Mouse (Mus musculus): ENCODE data around the gene Commd8. TPM values are rescaled to one million over a fixed set of nuclear protein-coding genes. Genes with fewer than 3 reads are reported as not detected.

Gene Commd8
- polyA plus RNA-seq, 1 experiment from 2014 or later, result 122 TPM

DNA sequence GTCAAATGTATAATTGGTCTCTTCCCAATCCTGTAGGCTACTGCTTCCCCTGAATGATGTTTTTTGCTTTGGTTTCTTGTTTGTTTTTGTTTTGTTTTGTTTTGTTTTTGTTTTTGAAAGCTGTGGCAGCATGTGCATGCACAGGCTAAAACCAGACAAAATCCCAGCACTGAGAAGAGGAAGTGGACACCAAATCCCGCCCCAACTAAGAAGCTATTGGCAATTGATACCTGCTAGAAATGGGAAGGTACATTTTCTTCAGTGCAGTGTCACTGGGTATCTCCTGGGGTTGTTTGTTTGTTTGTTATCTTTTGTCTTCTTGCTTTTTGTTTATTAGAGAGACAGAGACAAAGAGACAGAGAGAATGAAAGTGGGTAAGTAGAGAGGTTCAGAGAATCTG, 27.5 kb upstream of the Commd8 start:
- Histone ChIP-seq H3K27me3 (replicated peaks) (no peaks in the 10 kb centered on the region), H3K36me3 (no peaks in the 10 kb centered on the region), H3K4me3 (replicated peaks) (no peak overlapping the region), H3K27ac (no peak overlapping the region), H3K4me2 (no peak overlapping the region), H3K9ac (no peak overlapping the region), H3K4me1 (no peaks in the 10 kb centered on the region), H3K9me3 (no peaks in the 10 kb centered on the region)
- no peak for ATAC-seq (ENCODE audit: insufficient read depth, low FRiP score, low read depth)
- 83% methylated on average over 1 of the region's 1 CpGs for WGBS

DNA sequence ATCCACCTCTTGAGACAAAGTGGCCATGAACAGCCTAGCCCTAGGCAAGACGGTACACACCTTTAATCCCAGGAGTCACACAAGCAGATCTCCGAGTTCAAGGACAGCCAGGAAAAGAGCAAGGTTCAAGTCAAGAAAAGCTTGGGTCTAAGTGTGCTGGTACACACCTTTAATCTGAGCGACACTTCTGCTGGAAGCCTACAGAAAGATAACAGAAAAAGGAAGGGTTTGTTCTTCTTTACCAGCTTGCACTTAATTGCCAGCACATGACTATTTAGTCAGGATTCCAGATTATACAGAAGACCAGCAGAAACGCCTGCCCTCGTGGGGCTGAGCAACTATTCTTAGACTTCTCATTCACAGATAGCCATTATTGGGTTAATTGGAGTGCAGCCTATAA, 23.9 kb upstream of the Commd8 start:
- H3K9me3 ChIP-seq, result no peaks in the 10 kb centered on the region
- H3K4me3 ChIP-seq (replicated peaks), result no peak overlapping the region
- H3K27me3 ChIP-seq (replicated peaks), result no peaks in the 10 kb centered on the region
- no peaks in the 10 kb centered on the region for H3K36me3 ChIP-seq
- no peaks in the 10 kb centered on the region for H3K4me1 ChIP-seq
- no peak overlapping the region for H3K9ac ChIP-seq
- no peak overlapping the region for H3K4me2 ChIP-seq
- WGBS, result 82% methylated on average over 5 of the region's 5 CpGs
- no peak for ATAC-seq (ENCODE audit: insufficient read depth, low FRiP score, low read depth)
- H3K27ac ChIP-seq, result no peak overlapping the region

DNA sequence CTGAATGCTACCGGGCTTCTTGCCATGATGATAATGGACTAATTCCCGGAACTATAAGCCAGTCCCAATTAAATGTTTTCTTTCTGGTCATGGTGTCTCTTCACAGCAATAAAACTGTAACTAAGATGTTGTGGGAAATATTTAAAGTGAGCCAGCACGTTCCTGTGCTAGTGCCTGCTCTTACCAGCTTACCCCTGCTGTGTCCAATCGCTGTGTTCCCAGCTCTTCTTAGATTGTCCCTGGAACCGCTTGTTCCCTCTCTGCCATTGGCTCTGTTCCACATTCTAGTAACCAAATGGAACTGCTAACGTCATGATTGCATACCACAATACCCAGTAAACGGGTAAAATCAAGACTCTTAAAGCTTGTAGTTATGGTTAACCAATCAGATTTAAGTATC, 23.2 kb upstream of the Commd8 start:
- H3K9ac ChIP-seq, result no peak overlapping the region
- no peak overlapping the region for H3K27ac ChIP-seq
- no peaks in the 10 kb centered on the region for H3K27me3 ChIP-seq (replicated peaks)
- no peak for ATAC-seq (ENCODE audit: insufficient read depth, low FRiP score, low read depth)
- no peak overlapping the region for H3K4me3 ChIP-seq (replicated peaks)
- H3K9me3 ChIP-seq, result no peaks in the 10 kb centered on the region
- H3K4me1 ChIP-seq, result no peaks in the 10 kb centered on the region
- WGBS, result 78% methylated on average over 7 of the region's 7 CpGs
- no peak overlapping the region for H3K4me2 ChIP-seq
- H3K36me3 ChIP-seq, result no peaks in the 10 kb centered on the region

DNA sequence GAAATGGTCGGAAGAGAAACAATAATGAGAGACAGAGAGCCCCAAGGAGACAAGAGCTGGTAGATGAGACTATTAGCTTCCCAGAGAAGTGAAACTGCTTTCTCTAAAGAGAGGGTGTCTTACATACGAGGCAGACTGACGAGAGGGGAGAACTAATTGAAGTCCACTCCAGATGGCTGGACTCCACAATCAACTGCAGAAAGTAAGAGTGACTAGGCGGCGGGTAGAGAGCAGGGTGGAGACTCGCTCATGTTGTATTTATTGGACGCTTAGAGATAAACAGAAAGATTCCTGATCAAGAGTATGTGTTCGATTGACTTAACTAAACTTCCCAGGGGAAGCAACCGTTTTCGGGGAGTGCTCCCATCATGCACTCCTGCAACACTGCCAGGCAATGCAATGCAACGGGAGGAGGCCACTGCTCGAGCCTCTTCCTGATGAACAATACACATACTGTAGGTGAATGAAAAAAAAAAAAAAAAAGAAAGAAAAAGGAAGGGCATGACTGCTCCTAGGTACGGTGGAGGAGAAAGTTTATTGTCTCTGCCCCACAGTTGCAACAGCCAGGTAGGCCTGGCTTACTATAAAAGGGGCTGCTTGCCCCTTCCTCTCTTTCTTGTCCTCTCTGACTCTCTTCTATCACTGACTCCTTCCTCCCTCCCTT, 16.6 kb upstream of the Commd8 start:
- Histone ChIP-seq H3K27ac (no peak overlapping the region), H3K36me3 (no peaks in the 10 kb centered on the region), H3K4me2 (no peak overlapping the region), H3K4me3 (replicated peaks) (no peak overlapping the region), H3K4me1 (no peaks in the 10 kb centered on the region), H3K27me3 (replicated peaks) (no peaks in the 10 kb centered on the region), H3K9me3 (no peaks in the 10 kb centered on the region), H3K9ac (no peak overlapping the region)
- ATAC-seq (ENCODE audit: insufficient read depth, low FRiP score, low read depth), result peak; percentile 51; the same call in 1 of the 2 replicates
- 74% methylated on average over 13 of the region's 13 CpGs for WGBS

DNA sequence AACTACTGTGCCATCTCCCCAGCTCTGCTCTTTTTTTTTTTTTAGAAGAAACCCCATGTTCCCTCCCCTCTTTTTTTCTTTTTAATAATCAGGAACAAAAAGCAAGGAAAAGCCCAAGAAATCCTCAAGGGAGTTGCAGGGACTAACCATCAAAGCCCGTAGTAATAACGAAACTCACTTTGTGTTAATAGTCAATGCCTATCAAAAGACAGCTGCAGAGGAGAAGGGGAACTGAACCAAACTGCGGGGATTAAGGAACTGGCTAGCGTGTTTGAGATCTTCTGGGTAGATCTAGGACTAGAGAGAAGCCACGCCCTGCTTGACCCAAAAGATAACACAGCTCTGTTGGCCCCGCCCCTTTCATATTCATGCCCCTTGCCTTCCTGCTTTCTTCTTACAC, 15.9 kb upstream of the Commd8 start:
- Histone ChIP-seq H3K27ac (no peak overlapping the region), H3K9me3 (no peaks in the 10 kb centered on the region), H3K4me1 (no peaks in the 10 kb centered on the region), H3K4me3 (replicated peaks) (no peak overlapping the region), H3K27me3 (replicated peaks) (no peaks in the 10 kb centered on the region), H3K4me2 (no peak overlapping the region), H3K36me3 (no peaks in the 10 kb centered on the region), H3K9ac (no peak overlapping the region)
- ATAC-seq (ENCODE audit: insufficient read depth, low FRiP score, low read depth), result peak; percentile 76; the same call in 1 of the 2 replicates
- WGBS, result 74% methylated on average over 6 of the region's 6 CpGs

DNA sequence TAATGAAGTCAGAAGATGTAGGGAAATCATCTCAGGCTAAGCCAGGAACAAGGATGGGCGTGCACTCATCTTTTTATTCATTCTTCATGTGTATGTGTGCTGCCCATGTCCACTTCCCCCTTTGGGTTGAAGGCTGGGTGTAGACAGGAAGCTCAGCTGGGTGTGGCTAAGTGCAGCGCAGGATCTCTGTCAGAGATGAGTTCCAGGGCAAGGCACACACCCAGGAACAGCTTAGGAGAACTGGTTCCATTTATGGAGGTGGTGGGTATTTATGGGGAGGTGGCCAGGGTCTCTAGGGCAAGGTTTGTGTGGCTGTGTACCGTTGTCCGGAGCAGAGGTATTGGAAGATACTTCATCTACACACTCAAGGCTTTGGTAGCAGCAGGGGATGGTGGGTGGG, 14.8 kb upstream of the Commd8 start:
- Histone ChIP-seq H3K27ac (no peak overlapping the region), H3K27me3 (replicated peaks) (no peaks in the 10 kb centered on the region), H3K4me2 (no peak overlapping the region), H3K36me3 (no peaks in the 10 kb centered on the region), H3K4me3 (replicated peaks) (no peak overlapping the region), H3K9me3 (no peaks in the 10 kb centered on the region), H3K9ac (no peak overlapping the region), H3K4me1 (no peaks in the 10 kb centered on the region)
- 78% methylated on average over 4 of the region's 4 CpGs for WGBS
- no peak for ATAC-seq (ENCODE audit: insufficient read depth, low FRiP score, low read depth)

DNA sequence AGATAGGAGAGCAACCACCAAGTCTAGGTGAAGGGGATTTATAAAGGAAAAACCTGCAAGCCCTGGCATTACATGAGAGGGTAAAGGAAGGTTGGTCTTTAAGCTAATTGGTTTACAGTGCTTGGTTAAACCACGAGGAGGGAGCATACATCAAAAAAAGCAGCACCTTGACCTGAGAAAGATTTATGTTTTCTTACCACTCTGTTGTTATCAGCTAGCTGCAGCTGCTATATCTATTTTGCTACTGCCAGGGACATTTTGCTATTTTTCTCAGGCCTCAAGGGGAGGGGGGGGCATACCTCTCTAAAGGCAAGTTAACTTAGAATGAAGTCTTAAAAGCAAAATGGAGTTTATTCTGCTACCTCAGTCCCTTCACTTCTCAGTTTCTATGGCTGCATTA, 13.2 kb upstream of the Commd8 start:
- no peaks in the 10 kb centered on the region for H3K36me3 ChIP-seq
- H3K27ac ChIP-seq, result no peak overlapping the region
- H3K4me3 ChIP-seq (replicated peaks), result no peak overlapping the region
- ATAC-seq (ENCODE audit: insufficient read depth, low FRiP score, low read depth), result no peak
- H3K9me3 ChIP-seq, result no peaks in the 10 kb centered on the region
- H3K27me3 ChIP-seq (replicated peaks), result no peaks in the 10 kb centered on the region
- 11% methylated on average over 1 of the region's 1 CpGs for WGBS
- H3K4me2 ChIP-seq, result no peak overlapping the region
- H3K4me1 ChIP-seq, result no peaks in the 10 kb centered on the region
- H3K9ac ChIP-seq, result no peak overlapping the region

DNA sequence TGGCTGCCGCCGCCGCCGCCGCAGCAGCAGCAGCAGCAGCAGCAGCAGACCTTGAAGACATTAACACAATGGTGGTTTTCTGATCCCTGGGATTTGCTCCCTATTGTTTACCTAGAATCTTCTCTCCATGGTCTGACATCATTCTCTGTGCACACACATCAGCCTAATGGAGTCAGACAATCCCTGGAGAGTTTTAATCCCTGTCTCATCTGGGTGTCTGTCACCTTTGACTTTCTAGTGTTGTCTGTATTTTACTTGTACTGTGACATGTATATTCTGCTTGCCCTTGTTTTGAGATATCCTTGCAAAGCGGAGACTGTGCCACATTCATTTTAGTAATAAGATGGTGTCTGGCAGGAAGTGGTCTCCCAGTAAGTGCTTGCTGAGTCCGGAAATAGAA, 7.5 kb upstream of the Commd8 start:
- H3K4me2 ChIP-seq, result no peak overlapping the region
- H3K27ac ChIP-seq, result no peak overlapping the region
- 31% methylated on average over 7 of the region's 7 CpGs for WGBS
- H3K4me1 ChIP-seq, result no peaks in the 10 kb centered on the region
- H3K27me3 ChIP-seq (replicated peaks), result no peaks in the 10 kb centered on the region
- H3K9ac ChIP-seq, result no peak overlapping the region
- H3K4me3 ChIP-seq (replicated peaks), result no peak overlapping the region
- ATAC-seq (ENCODE audit: insufficient read depth, low FRiP score, low read depth), result no peak
- H3K9me3 ChIP-seq, result no peaks in the 10 kb centered on the region
- H3K36me3 ChIP-seq, result no peaks in the 10 kb centered on the region

DNA sequence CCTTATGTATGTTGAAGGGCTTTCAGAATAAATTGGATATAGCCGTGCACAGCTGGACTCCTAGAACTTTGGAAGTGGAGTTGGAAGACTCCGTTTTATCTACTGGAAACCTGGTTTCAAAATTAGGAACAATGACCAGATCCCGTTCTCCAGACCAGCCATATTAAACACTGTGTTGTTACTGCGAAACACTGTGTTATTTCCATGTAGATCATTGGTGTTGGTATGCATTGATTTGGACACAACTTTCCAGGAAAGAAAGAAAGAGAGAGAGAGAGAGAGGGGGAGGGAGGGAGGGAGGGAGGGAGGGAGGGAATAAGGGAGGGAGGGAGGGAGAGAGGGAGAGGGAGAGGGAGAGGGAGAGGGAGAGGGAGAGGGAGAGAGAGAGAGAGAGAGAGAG, 7.1 kb upstream of the Commd8 start:
- Histone ChIP-seq H3K9ac (no peak overlapping the region), H3K4me1 (no peaks in the 10 kb centered on the region), H3K4me2 (no peak overlapping the region), H3K9me3 (no peaks in the 10 kb centered on the region), H3K27ac (no peak overlapping the region), H3K36me3 (no peaks in the 10 kb centered on the region), H3K4me3 (replicated peaks) (no peak overlapping the region), H3K27me3 (replicated peaks) (no peaks in the 10 kb centered on the region)
- WGBS, result 74% methylated on average over 4 of the region's 4 CpGs
- ATAC-seq (ENCODE audit: insufficient read depth, low FRiP score, low read depth), result no peak

DNA sequence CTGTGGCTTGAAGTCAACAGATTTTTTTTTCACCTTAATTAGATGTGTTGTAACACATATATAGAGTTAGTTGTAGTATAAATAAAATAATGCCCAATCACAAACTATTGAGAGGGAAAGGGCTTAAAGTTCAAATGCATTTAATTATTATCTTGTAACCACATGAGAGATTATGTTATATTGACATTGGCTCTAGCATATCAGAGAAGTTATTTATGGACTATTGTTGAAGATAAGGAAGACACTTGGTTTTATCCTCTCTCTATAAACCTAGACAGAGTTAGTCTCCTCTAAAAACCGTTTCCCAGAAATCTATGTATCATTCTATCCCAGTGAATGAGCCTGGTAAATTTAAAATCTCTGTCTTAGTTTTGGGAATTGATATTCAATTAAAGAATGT, 5.5 kb upstream of the Commd8 start:
- no peak for ATAC-seq (ENCODE audit: insufficient read depth, low FRiP score, low read depth)
- Histone ChIP-seq H3K4me1 (no peaks in the 10 kb centered on the region), H3K4me3 (replicated peaks) (no peak overlapping the region), H3K9me3 (no peaks in the 10 kb centered on the region), H3K27me3 (replicated peaks) (no peaks in the 10 kb centered on the region), H3K4me2 (no peak overlapping the region), H3K9ac (no peak overlapping the region), H3K36me3 (no peaks in the 10 kb centered on the region), H3K27ac (no peak overlapping the region)
- WGBS, result 49% methylated on average over 1 of the region's 1 CpGs

DNA sequence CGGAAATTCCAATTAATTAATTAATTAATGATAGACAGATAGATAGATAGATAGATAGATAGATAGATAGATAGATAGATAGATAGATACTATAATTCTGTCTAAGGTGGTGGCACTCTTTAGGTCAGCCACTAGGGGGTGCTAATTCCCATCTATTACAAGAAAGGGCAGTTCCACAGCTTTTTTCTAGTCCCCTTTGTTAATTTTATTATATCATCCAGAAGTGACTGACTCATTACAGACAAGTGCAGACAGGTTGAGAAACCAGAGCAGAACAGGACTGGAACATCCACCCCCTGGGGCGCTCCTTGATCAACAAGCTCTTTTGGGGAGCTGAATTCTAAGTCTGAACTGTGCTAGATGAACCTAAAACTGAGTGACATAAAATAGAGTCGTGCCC, 4.7 kb upstream of the Commd8 start:
- Histone ChIP-seq H3K27me3 (replicated peaks) (no peaks in the 10 kb centered on the region), H3K27ac (no peak overlapping the region)
- 39% methylated on average over 3 of the region's 3 CpGs for WGBS

DNA sequence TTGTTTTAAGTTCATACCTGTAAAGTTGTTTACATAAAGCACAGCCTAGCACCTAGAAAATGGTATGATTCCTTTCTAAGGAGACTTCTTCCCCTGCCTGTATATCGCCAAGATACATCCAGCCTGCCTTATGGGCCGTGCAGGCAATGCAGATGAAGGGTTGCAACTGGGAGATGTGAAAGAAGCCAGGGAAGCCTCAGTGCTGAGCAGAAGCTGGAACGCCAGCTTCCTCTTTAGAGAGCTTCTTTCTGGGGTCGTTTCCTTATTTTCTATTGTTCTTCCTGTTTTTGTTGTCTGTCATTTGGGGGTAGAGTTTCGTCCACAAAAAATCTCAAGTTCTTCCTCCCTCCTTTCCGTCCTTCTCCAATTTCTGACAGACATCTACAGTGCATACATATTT, 2.1 kb upstream of the Commd8 start:
- ATAC-seq (ENCODE audit: insufficient read depth, low FRiP score, low read depth), result no peak
- H3K9ac ChIP-seq, result no peak overlapping the region
- H3K9me3 ChIP-seq, result no peaks in the 10 kb centered on the region
- H3K27me3 ChIP-seq (replicated peaks), result no peaks in the 10 kb centered on the region
- peaks cover 9% of the 10 kb centered on the region; the same call in 1 of the 2 replicates for H3K4me1 ChIP-seq
- no peak overlapping the region for H3K27ac ChIP-seq
- no peak overlapping the region for H3K4me3 ChIP-seq (replicated peaks)
- WGBS, result 53% methylated on average over 6 of the region's 6 CpGs
- H3K36me3 ChIP-seq, result no peaks in the 10 kb centered on the region
- H3K4me2 ChIP-seq, result no peak overlapping the region

More for the DNA sequence above, 4.7 kb upstream of the Commd8 start:
- Histone ChIP-seq H3K4me2 (no peak overlapping the region), H3K4me3 (replicated peaks) (no peak overlapping the region), H3K9ac (no peak overlapping the region), H3K4me1 (no peaks in the 10 kb centered on the region), H3K36me3 (no peaks in the 10 kb centered on the region), H3K9me3 (no peaks in the 10 kb centered on the region)
- no peak for ATAC-seq (ENCODE audit: insufficient read depth, low FRiP score, low read depth)

DNA sequence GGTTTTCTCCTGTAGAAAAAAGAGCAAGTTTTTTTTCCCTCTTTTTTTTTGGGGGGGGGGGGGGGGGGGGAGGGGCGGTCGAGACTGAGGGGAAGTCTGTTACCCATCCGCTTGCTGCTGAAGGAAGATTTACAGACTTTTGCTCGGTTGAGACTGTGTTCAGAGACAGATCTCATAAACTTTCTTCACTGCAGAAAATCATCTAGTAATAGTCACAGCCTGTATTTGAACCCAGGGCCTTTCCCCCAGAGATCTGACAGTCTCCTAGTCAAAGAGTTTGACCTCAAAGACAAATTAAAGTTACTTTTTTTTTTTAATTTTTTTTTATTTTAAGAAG, 264 bp upstream of the Commd8 start:
- Histone ChIP-seq H3K36me3 (no peaks in the 10 kb centered on the region), H3K27me3 (replicated peaks) (no peaks in the 10 kb centered on the region), H3K9me3 (no peaks in the 10 kb centered on the region), H3K4me3 (replicated peaks) (peak overlapping the region; percentile 86), H3K4me1 (peaks cover 14% of the 10 kb centered on the region; the same call in 1 of the 2 replicates), H3K27ac (no peak overlapping the region; the same call in 1 of the 2 replicates), H3K4me2 (peak overlapping the region; percentile 76), H3K9ac (no peak overlapping the region)
- 0% methylated on average over 4 of the region's 4 CpGs for WGBS
- peak; percentile 50; the same call in 1 of the 2 replicates for ATAC-seq (ENCODE audit: insufficient read depth, low FRiP score, low read depth)

Measured in stomach, embryonic 15.5 days (tissue).